Mouse (Mus musculus): ENCODE results near the gene Zbtb25.

The Zbtb25 gene

GRCm38 (mm10) chr12:76369206-76369977 is at the start of gene Zbtb25:
TSS of gene Zbtb25 (minus strand) at chr12:76369602.
- DNase-seq (ENCODE audit: low read depth, low spot score), result peak; percentile 80

GRCm38 (mm10) chr12:76418346-76418745 is 48.9 kb upstream of the Zbtb25 start:
- no peak for DNase-seq (ENCODE audit: low read depth, low spot score)

- no peak for DNase-seq (ENCODE audit: low read depth, low spot score)
These were observed 48.0 kb upstream of the Zbtb25 start, which contains the start of gene Ppp1r36 for GRCm38 (mm10) chr12:76417433-76417854. TSS of gene Ppp1r36 (plus strand) at chr12:76417538.

DNA sequence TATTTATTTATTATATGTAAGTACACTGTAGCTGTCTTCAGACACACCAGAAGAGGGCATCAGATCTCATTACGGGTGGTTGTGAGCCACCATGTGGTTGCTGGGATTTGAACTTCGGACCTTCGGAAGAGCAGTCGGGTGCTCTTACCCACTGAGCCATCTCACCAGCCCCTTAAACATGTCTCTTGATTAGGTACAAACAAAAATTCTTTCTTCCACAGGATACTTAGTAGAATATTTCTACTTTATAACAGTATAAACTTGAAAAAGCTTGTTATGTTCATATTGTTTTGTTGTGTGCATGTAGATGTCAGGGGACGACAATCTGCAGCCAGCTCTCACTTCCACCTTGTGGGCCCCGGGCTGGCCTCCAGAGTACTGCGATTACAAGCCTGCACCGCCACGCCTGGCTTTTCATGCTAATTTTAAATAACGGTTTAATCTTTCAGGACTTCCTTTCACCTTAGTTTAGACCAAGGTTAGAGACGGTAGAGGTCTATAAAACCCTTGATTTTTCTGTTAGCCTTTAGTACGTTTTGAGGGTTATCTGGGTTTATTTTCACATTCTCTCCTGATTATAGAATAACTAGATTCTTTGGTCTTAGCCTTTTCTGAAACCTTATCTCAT is 46.1 kb upstream of the Zbtb25 start:
- DNase-seq (ENCODE audit: low read depth, low spot score), result no peak

DNA sequence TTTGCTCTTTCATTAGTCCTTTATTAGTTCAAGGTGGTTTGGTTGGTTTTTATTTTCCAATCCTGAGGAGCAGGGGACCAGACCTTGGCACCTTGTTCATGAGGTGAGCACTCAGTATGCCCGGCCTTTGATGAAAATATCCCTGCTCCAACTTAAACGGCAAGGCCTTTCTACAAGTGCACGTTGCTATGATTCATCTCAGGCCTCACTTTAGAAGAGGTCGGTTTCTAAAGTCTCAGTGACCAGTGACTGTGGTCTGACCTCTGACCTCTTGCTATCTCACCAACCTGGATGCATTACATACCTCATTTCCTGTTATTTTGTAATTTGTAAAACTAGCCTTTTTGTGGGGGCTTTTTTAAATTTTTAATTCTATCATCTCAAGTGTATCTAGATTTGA is 39.8 kb upstream of the Zbtb25 start:
- DNase-seq (ENCODE audit: low read depth, low spot score), result no peak

- no peak for DNase-seq (ENCODE audit: low read depth, low spot score)
These were observed 37.8 kb upstream of the Zbtb25 start for GRCm38 (mm10) chr12:76407184-76407583.

DNA sequence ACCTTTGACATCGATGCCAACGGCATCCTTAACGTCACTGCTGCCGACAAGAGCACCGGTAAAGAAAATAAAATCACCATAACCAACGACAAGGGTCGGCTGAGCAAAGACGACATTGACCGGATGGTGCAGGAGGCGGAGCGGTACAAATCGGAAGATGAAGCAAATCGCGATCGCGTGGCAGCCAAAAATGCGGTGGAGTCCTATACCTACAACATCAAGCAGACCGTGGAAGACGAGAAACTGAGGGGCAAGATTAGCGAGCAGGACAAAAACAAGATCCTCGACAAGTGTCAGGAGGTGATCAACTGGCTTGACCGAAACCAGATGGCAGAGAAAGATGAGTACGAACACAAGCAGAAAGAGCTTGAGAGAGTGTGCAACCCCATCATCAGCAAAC is 36.6 kb upstream of the Zbtb25 start:
- DNase-seq (ENCODE audit: low read depth, low spot score), result no peak

GRCm38 (mm10) chr12:76405183-76405970 is 36.0 kb upstream of the Zbtb25 start:
- no peak for DNase-seq (ENCODE audit: low read depth, low spot score)

GRCm38 (mm10) chr12:76404836-76405182 is 35.4 kb upstream of the Zbtb25 start:
- no peak for DNase-seq (ENCODE audit: low read depth, low spot score)

GRCm38 (mm10) chr12:76403886-76404537 is 34.6 kb upstream of the Zbtb25 start, which contains the start of gene Hspa2:
TSS of gene Hspa2 (plus strand) at chr12:76404176.
- DNase-seq (ENCODE audit: low read depth, low spot score), result peak; percentile 98

DNA sequence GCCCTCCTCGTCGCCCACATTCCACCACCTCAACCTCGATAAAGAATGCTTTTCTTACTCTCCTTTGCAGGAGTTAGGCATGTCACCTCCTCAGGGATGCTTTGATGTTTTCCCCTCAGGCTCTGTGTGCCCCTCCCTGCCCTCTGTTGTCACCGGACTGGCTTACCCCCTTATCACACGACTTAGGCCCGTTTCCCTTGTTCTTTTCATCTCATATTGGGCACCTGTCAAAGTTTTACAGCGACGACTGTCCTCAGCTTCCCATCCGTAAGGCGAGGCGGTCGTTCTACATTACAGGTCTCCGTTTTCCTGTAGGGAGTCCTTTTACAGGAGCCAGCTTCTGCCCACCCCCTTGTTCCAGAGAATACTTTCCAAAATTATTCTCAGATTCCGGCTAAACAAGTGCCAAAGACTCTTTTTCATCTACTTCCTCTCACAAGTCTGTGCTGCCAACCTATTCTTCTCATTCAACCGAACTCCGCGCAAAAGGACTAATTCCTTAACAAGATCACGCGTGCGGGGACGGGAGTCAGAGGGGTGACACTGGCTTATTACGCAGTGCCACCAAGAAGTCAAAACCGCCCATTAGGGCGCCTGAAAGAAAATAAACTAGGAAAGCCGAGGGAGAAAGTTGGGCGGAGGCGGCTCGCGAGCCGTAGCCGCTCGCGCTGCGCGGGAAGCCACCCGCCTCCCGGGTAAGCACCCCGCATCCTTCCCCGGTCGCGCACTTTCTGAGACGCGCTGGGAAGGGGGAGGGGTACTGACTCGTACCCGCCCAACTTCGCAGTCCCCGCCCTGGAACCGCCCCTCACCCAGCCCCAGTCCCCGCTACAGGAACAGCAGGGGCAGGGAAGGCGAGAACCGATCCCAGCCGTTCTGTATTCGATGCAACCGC is 33.8 kb upstream of the Zbtb25 start:
- DNase-seq (ENCODE audit: low read depth, low spot score), result no peak

GRCm38 (mm10) chr12:76401674-76402073 is 32.3 kb upstream of the Zbtb25 start:
- DNase-seq (ENCODE audit: low read depth, low spot score), result no peak

DNA sequence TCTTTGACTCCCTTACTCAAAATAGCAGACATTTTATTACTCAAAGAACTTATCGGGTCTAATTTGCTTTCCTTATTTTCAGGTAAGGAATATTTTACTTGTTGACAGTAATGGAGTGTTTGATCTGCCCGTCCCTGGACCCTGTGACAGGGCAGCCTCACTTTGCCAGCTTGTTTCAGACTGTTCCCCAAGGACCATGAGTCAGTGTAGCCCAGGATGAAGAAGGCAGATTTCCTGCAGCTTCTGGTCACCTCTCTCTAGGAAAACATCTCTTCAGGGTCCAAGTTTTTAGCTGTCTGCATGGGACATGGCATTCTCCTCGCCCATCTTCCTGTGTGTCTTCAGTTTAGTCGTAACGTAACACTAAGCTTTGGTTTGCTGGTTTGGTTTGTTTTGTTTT is 27.9 kb upstream of the Zbtb25 start:
- DNase-seq (ENCODE audit: low read depth, low spot score), result no peak

- DNase-seq (ENCODE audit: low read depth, low spot score), result no peak
These were observed 23.6 kb upstream of the Zbtb25 start for GRCm38 (mm10) chr12:76392979-76393378.

- no peak for DNase-seq (ENCODE audit: low read depth, low spot score)
These were observed 22.3 kb upstream of the Zbtb25 start for GRCm38 (mm10) chr12:76391595-76392271.

DNA sequence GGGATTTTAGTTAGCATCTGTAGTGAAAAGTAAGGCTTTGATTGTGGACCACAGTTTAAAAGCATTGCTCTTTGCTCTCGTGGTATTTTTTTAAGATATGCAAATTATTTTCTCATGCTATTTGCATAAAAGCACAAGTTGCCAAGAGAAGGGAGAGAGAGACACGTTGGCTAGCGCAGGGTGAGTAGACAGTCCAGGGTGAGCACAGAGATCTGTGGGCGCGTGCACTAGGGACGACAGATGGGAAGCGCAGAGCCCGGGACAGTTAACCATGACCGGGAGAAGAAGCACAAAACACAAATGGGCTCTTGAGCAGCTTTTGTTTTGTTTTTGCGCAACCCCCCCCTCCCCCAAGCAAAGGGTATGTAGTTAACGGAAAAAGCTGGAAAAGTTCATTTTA is 19.4 kb upstream of the Zbtb25 start:
- DNase-seq (ENCODE audit: low read depth, low spot score), result no peak

DNA sequence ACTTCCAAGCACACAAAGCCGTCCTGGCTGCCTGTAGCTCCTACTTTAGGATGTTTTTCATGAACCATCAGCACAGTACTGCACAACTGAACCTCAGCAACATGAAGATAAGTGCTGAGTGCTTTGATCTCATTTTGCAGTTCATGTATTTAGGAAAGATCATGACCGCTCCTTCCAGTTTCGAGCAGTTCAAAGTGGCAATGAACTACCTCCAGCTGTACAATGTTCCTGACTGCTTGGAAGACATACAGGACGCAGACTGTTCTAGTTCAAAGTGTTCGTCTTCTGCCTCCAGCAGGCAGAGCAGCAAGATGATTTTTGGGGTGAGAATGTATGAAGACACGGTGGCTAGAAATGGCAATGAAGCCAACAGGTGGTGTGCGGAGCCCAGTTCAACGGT is 15.9 kb upstream of the Zbtb25 start:
- DNase-seq (ENCODE audit: low read depth, low spot score), result no peak

DNA sequence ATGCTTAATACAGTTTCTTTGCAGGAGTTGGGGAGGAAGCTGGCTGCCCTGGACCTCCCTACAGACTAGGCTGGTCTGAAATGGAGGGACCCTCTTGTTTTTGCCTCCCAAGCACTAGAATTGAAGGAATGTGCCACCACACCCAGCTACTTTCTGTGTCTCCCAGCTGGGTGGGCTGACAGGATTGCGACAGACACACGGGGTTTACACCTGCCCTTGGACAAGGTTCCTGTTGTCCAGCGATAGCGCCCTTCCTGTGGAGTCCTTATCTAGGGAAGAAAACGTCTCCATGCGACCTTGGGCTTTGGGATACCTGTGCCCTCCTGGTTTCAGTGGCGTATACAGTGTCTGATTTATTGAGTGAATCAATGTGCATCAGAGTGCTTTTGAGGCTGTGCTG is 10.7 kb upstream of the Zbtb25 start:
- DNase-seq (ENCODE audit: low read depth, low spot score), result no peak

DNA sequence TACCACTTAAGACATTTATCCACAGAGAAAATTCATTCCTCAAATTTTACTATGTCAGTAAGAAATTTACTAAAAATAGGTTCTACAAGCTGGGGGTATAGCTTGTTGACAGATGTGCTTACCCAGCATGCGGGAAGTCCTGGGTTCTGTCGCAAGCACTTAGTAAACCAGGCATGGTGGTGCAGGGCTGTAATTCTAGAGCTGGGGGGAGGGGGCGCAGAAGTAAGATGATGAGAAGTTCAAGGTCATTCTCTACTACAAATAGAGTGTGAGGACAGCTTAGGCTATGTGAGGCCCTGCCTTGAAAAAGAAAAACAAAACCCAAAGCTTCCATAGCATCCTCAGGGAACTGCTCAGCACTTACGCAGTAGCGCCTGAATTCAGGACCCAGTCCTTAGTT is 9.2 kb upstream of the Zbtb25 start:
- DNase-seq (ENCODE audit: low read depth, low spot score), result no peak

DNA sequence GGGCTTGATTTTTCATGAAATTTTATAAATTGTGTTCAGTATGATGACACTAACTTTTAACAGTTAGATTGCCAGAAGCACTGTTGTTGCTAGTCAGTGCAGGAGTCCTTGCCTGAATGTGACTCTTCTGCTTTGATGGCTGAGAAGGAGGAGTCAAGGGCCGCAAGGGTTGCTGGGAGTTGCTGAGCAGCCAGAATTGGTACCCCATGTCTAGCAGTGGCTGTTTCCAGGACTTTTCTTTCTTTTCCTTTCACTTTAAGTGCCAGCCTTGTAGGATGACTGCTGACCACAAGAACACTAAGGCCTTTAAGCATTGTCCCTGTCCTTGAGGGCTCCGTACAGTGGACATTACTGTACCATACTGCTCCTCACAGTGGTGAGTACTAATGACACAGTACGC is 8.3 kb upstream of the Zbtb25 start:
- no peak for DNase-seq (ENCODE audit: low read depth, low spot score)
